Mouse (Mus musculus): ENCODE results near the gene Asxl2. TPM values are rescaled to one million over a fixed set of nuclear protein-coding genes. Genes with fewer than 3 reads are reported as not detected.

Gene Asxl2
- polyA plus RNA-seq, 1 experiment from 2014 or later: 16.0 TPM

Other genes starting within 250 kb of the Asxl2 start
- 159 and 182 TPM in 2 replicates for gene Rab10, start 116.9 kb upstream of the Asxl2 start, polyA plus RNA-seq (2016; fragmentation: Nextera tagmentation; extraction: Ambion mirVana)
- 59.5 and 66.3 TPM in 2 replicates for gene Kif3c, start 61.7 kb upstream of the Asxl2 start, polyA plus RNA-seq (2016; fragmentation: Nextera tagmentation; extraction: Ambion mirVana)
- 45.0 and 46.1 TPM in 2 replicates for gene Dtnb, start 145.5 kb downstream of the Asxl2 start, polyA plus RNA-seq (2016; fragmentation: Nextera tagmentation; extraction: Ambion mirVana)

All from neural tube, embryonic 12.5 days (tissue).